Mouse (Mus musculus) olfactory bulb, adult 2 months (tissue): Measurements from ENCODE around the gene Sfxn5. TPM values are rescaled to one million over a fixed set of nuclear protein-coding genes. Genes with fewer than 3 reads are reported as not detected.

Experiments
- H3K27ac ChIP-seq: fragments of 200-500 bp; 2 replicates; pipeline ENCODE4 v1.5.1; 2012; ENCODE audit warnings: low read depth, low read length; ENCODE audit not compliant: insufficient read depth
- H3K4me1 ChIP-seq: fragments of 200-500 bp; 2 replicates; pipeline ENCODE4 v1.6.1; 2012; ENCODE audit warnings: low read length; ENCODE audit not compliant: control insufficient read depth, insufficient read depth
- H3K4me3 ChIP-seq: fragments of 200-500 bp; 2 replicates; pipeline ENCODE4 v1.5.1; 2012; ENCODE audit warnings: mild to moderate bottlenecking, low read depth, low read length, moderate library complexity; ENCODE audit not compliant: insufficient read depth
- CTCF ChIP-seq: fragments of 200-500 bp; IDR thresholded peaks from 2 replicates; pipeline ENCODE4 v1.5.1; 2012; ENCODE audit warnings: low read depth, mild to moderate bottlenecking, low read length, moderate library complexity; ENCODE audit not compliant: insufficient read depth
- POLR2A ChIP-seq: fragments of 200-500 bp; IDR thresholded peaks from 2 replicates; pipeline ENCODE4 v1.6.1; 2012; ENCODE audit warnings: mild to moderate bottlenecking, low read depth, low read length, moderate library complexity; ENCODE audit not compliant: insufficient read depth
- WGBS: fragments of 180-500 bp; shearing (Covaris S2); methylation state at CpG from one replicate; pipeline ENCODE4 v1.1.7; 2018; 5-methylcytosine and 5-hydroxymethylcytosine counted together
- polyA plus RNA-seq: library from polyadenylated mRNA; stranded (reverse); fragments of >200 nt; gene quantifications from 2 replicates; pipeline ENCODE4 v1.2.4, GENCODE M21; 2012; ENCODE audit warnings: low replicate concordance; ENCODE audit not compliant: missing spikeins, insufficient read depth, insufficient read length

The Sfxn5 gene
- polyA plus RNA-seq, 1 experiment: not detected

- 44% methylated on average over 29 of the region's 29 CpGs for WGBS
- Histone ChIP-seq H3K4me3 (no peak overlapping the region), H3K27ac (no peak overlapping the region)
These were observed 139.6 kb downstream of the Sfxn5 start for GRCm38 (mm10) chr6:85193381-85194318.

GRCm38 (mm10) chr6:85191751-85192440, 141.3 kb downstream of the Sfxn5 start:
- Histone ChIP-seq H3K4me1 (peaks cover 24% of the 10 kb centered on the region), H3K4me3 (no peak overlapping the region), H3K27ac (no peak overlapping the region)
- 88% methylated on average over 9 of the region's 9 CpGs for WGBS
- TF ChIP-seq POLR2A (no peak), CTCF (no peak)

More at GRCm38 (mm10) chr6:85193381-85194318, 139.6 kb downstream of the Sfxn5 start:
- TF ChIP-seq POLR2A: no peak
- peaks cover 15% of the 10 kb centered on the region for H3K4me1 ChIP-seq

- Histone ChIP-seq H3K4me1 (peaks cover 31% of the 10 kb centered on the region), H3K27ac (no peak overlapping the region), H3K4me3 (peak overlapping the region; percentile 28)
- 28% methylated on average over 13 of the region's 13 CpGs for WGBS
- TF ChIP-seq POLR2A (no peak), CTCF (no peak)
These were observed 142.6 kb downstream of the Sfxn5 start for GRCm38 (mm10) chr6:85190671-85191070.

- Histone ChIP-seq H3K4me3 (peak overlapping the region; percentile 28), H3K4me1 (peaks cover 31% of the 10 kb centered on the region), H3K27ac (no peak overlapping the region)
- TF ChIP-seq CTCF: no peak
- TF ChIP-seq POLR2A: no peak
- 2% methylated on average over 52 of the region's 52 CpGs for WGBS
These were observed 143.2 kb downstream of the Sfxn5 start for GRCm38 (mm10) chr6:85189911-85190591.

GRCm38 (mm10) chr6:85189361-85189760, 143.9 kb downstream of the Sfxn5 start:
- WGBS: 17% methylated on average over 14 of the region's 14 CpGs
- TF ChIP-seq POLR2A (no peak), CTCF (no peak)
- Histone ChIP-seq H3K4me1 (peaks cover 31% of the 10 kb centered on the region), H3K27ac (no peak overlapping the region), H3K4me3 (peak overlapping the region; percentile 28; the same call in 1 of the 2 replicates)

GRCm38 (mm10) chr6:85188256-85189110, 144.7 kb downstream of the Sfxn5 start:
- peaks cover 31% of the 10 kb centered on the region for H3K4me1 ChIP-seq
- TF ChIP-seq CTCF (no peak), POLR2A (no peak)
- H3K4me3 ChIP-seq: peak overlapping the region; percentile 28
- H3K27ac ChIP-seq: no peak overlapping the region
- WGBS: 5% methylated on average over 39 of the region's 39 CpGs

- under 1% methylated on average over 79 of the region's 81 CpGs for WGBS
- peaks cover 31% of the 10 kb centered on the region for H3K4me1 ChIP-seq
- H3K4me3 ChIP-seq: peak within 1 kb of the TSS; percentile 28
- TF ChIP-seq CTCF (no peak), POLR2A (no peak)
- no peak within 1 kb of the TSS for H3K27ac ChIP-seq
These were observed 145.6 kb downstream of the Sfxn5 start, which contains the start of gene Emx1 for GRCm38 (mm10) chr6:85187340-85188211. TSS of gene Emx1 (plus strand) at chr6:85187438.

- WGBS: 9% methylated on average over 15 of the region's 15 CpGs
- no peak overlapping the region for H3K27ac ChIP-seq
- peaks cover 31% of the 10 kb centered on the region for H3K4me1 ChIP-seq
- no peak for TF ChIP-seq CTCF
- TF ChIP-seq POLR2A: no peak
- H3K4me3 ChIP-seq: no peak overlapping the region
These were observed 146.5 kb downstream of the Sfxn5 start for GRCm38 (mm10) chr6:85186744-85187059.
